Mouse (Mus musculus): ENCODE data around the gene Vmn1r70. TPM values are rescaled to one million over a fixed set of nuclear protein-coding genes. Genes with fewer than 3 reads are reported as not detected.

The Vmn1r70 gene
- not detected in 2 replicates for polyA plus RNA-seq (2015; fragmentation: Nextera tagmentation; extraction: Ambion mirVana)

GRCm38 (mm10) chr7:10631232-10631631 lies at the start of gene Vmn1r70:
Gene Vmn1r70, plus strand, starts transcription at chr7:10631532.
- H3K9me3 ChIP-seq (replicated peaks) = no peaks in the 10 kb centered on the region
- no peaks in the 10 kb centered on the region for H3K36me3 ChIP-seq
- H3K4me1 ChIP-seq (replicated peaks) = no peaks in the 10 kb centered on the region
- H3K27ac ChIP-seq = no peak within 1 kb of the TSS
- H3K27me3 ChIP-seq = no peaks in the 10 kb centered on the region
- H3K4me2 ChIP-seq = no peak within 1 kb of the TSS
- no peak within 1 kb of the TSS for H3K4me3 ChIP-seq
- 43% methylated on average over 1 of the region's 1 CpGs for WGBS
- no peak for ATAC-seq (replicated peaks; ENCODE audit: insufficient number of reproducible peaks, insufficient read depth, low FRiP score, low read depth)
- no peak within 1 kb of the TSS for H3K9ac ChIP-seq

GRCm38 (mm10) chr7:10613559-10613958 lies 17.8 kb upstream of the Vmn1r70 start, which contains the start of gene Vmn1r69:
Gene Vmn1r69, minus strand, starts transcription at chr7:10613659.
- no peak within 1 kb of the TSS for H3K4me2 ChIP-seq
- H3K9ac ChIP-seq = no peak within 1 kb of the TSS
- H3K9me3 ChIP-seq (replicated peaks) = no peaks in the 10 kb centered on the region
- H3K27ac ChIP-seq = no peak within 1 kb of the TSS
- no peak within 1 kb of the TSS for H3K4me3 ChIP-seq
- no peaks in the 10 kb centered on the region for H3K4me1 ChIP-seq (replicated peaks)
- no peaks in the 10 kb centered on the region for H3K36me3 ChIP-seq
- no peak for ATAC-seq (replicated peaks; ENCODE audit: insufficient number of reproducible peaks, insufficient read depth, low FRiP score, low read depth)
- H3K27me3 ChIP-seq = no peaks in the 10 kb centered on the region

Other genes starting within 250 kb of the Vmn1r70 start
- gene Vmn1r67, start 188.2 kb upstream of the Vmn1r70 start, polyA plus RNA-seq (2015; fragmentation: Nextera tagmentation; extraction: Ambion mirVana) = not detected in 2 replicates
- 4.6 and 5.8 TPM in 2 replicates for gene Zik1, start 136.1 kb upstream of the Vmn1r70 start, polyA plus RNA-seq (2015; fragmentation: Nextera tagmentation; extraction: Ambion mirVana)
- gene Vmn1r68, start 73.0 kb upstream of the Vmn1r70 start, polyA plus RNA-seq (2015; fragmentation: Nextera tagmentation; extraction: Ambion mirVana) = not detected in 2 replicates
- gene Vmn1r69, start 17.9 kb upstream of the Vmn1r70 start, polyA plus RNA-seq (2015; fragmentation: Nextera tagmentation; extraction: Ambion mirVana) = not detected in 2 replicates
- gene Nlrp4b, start 56.3 kb downstream of the Vmn1r70 start, polyA plus RNA-seq (2015; fragmentation: Nextera tagmentation; extraction: Ambion mirVana) = not detected in 2 replicates
- gene Vmn1r71, start 122.8 kb downstream of the Vmn1r70 start, polyA plus RNA-seq (2015; fragmentation: Nextera tagmentation; extraction: Ambion mirVana) = not detected in 2 replicates

All from heart, embryonic 15.5 days (tissue).